Mouse (Mus musculus) testis, adult 2 months (tissue): ENCODE results near the gene Sox5. TPM values are rescaled to one million over a fixed set of nuclear protein-coding genes. Genes with fewer than 3 reads are reported as not detected.

Experiments used
- H3K27ac ChIP-seq: fragments of 200-500 bp; 2 replicates; pipeline ENCODE4 v1.5.1; 2012; ENCODE audit warnings: low read depth, low read length; ENCODE audit not compliant: control insufficient read depth, insufficient read depth
- H3K27me3 ChIP-seq: fragments of 200-500 bp; 2 replicates; pipeline ENCODE4 v1.6.1; 2012; ENCODE audit warnings: mild to moderate bottlenecking, low read length, moderate library complexity; ENCODE audit not compliant: control insufficient read depth, insufficient read depth
- H3K36me3 ChIP-seq: fragments of 200-500 bp; 2 replicates; pipeline ENCODE4 v1.6.1; 2012; ENCODE audit warnings: mild to moderate bottlenecking, low read length; ENCODE audit not compliant: control insufficient read depth, insufficient read depth
- H3K4me1 ChIP-seq: fragments of 200-500 bp; 2 replicates; pipeline ENCODE4 v1.6.1; 2012; ENCODE audit warnings: low read length; ENCODE audit not compliant: control insufficient read depth, insufficient read depth
- H3K4me3 ChIP-seq: fragments of 200-500 bp; 2 replicates; pipeline ENCODE4 v1.5.1; 2012; ENCODE audit warnings: low read depth, mild to moderate bottlenecking, low read length, moderate library complexity, mixed read lengths; ENCODE audit not compliant: control insufficient read depth
- CTCF ChIP-seq: fragments of 200-500 bp; IDR thresholded peaks from 2 replicates; pipeline ENCODE4 v1.5.1; 2012; ENCODE audit warnings: low read depth, mild to moderate bottlenecking, inconsistent platforms, low read length, moderate library complexity; ENCODE audit not compliant: control insufficient read depth, insufficient read depth, insufficient replicate concordance
- POLR2A ChIP-seq: fragments of 200-500 bp; IDR thresholded peaks from 2 replicates; pipeline ENCODE4 v1.6.1; 2012; ENCODE audit warnings: low read depth, mild to moderate bottlenecking, inconsistent platforms, low read length, moderate library complexity; ENCODE audit not compliant: control insufficient read depth
- polyA plus RNA-seq: library from polyadenylated mRNA; depleted of rRNA; stranded (reverse); fragments of >200 nt; gene quantifications from 2 replicates; pipeline ENCODE4 v1.2.3, GENCODE M21; 2012

Gene Sox5
- polyA plus RNA-seq, 1 experiment: 148 TPM

DNA sequence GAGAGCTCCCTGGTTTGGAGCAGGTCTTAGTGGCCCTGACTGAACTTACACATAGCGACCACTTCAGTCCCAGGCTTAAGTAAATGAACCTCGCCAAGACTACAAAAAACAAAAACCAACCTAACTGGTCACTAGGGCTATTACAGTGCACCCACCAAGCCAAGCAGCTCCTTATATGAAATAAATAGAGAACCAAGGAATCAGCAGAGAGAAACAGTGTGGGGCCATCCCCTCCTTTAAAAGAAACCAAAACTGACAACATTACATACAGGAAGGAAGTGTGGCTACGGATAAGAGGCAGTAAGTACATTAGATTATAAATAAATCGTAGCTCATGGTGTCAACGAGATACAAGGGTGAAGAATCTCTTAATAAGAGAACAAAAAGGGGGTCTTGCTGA lies 516.0 kb downstream of the Sox5 start:
- Histone ChIP-seq H3K4me3 (no peak overlapping the region), H3K4me1 (no peaks in the 10 kb centered on the region), H3K27me3 (no peaks in the 10 kb centered on the region), H3K36me3 (no peaks in the 10 kb centered on the region), H3K27ac (no peak overlapping the region)
- no peak for TF ChIP-seq CTCF
- TF ChIP-seq POLR2A: no peak

GRCm38 (mm10) chr6:144265004-144265403 lies 516.8 kb downstream of the Sox5 start:
- Histone ChIP-seq H3K36me3 (no peaks in the 10 kb centered on the region), H3K4me3 (no peak overlapping the region), H3K4me1 (no peaks in the 10 kb centered on the region), H3K27ac (no peak overlapping the region), H3K27me3 (no peaks in the 10 kb centered on the region)
- TF ChIP-seq CTCF: no peak
- no peak for TF ChIP-seq POLR2A

DNA sequence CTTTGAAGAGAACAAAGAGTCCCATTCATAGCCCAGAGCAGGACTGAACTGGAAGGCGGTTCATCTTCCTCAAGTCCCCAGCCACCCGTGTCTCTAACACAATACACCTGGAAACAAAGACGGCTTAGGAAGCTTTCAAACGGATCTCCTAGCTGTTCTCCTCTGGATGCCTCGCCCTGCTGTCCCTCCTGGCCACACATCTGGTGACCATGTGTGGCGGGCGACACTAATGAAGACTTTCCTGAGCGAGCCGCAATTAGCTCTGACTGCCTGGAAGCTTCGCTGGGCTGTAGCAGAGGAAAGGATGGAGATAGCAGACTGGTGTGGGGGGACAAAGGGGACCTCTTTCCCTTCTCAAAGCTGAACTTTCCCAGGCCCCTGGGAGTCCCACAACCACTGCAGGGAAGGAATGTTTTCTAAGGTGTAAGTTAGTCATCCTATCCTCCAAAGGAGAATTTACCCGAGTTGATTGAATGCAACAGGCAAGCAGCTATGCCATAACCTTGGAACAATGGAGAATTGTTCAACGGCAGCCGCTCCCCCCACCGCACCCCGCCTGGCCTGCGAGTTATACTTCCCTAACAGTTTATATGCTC lies 517.4 kb downstream of the Sox5 start:
- no peaks in the 10 kb centered on the region for H3K27me3 ChIP-seq
- H3K36me3 ChIP-seq: no peaks in the 10 kb centered on the region
- no peak overlapping the region for H3K27ac ChIP-seq
- no peaks in the 10 kb centered on the region for H3K4me1 ChIP-seq
- H3K4me3 ChIP-seq: no peak overlapping the region
- no peak for TF ChIP-seq CTCF
- no peak for TF ChIP-seq POLR2A

DNA sequence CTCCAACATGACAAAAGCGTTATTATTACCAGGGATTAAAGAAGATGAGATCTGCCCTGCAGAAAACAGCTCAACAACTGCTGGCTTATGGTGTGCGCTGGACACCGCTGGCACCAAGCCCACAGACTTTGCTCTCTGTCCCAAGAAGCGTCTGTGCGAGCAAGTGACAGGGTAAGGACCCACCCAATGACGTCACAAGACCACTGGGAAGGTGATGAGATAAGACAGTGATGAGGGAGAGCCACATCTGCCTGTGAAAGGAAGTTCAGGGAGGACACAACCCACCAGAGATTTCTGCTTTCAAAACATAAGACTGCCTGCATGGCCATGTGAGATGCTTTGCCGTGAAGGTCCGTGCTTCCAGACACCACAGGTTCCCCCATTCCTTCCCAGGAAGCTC lies 525.3 kb downstream of the Sox5 start:
- Histone ChIP-seq H3K36me3 (no peaks in the 10 kb centered on the region), H3K27me3 (no peaks in the 10 kb centered on the region), H3K4me3 (no peak overlapping the region), H3K27ac (no peak overlapping the region), H3K4me1 (no peaks in the 10 kb centered on the region)
- TF ChIP-seq CTCF (no peak), POLR2A (no peak)

- H3K27ac ChIP-seq: no peak overlapping the region
- no peaks in the 10 kb centered on the region for H3K4me1 ChIP-seq
- no peak overlapping the region for H3K4me3 ChIP-seq
- H3K27me3 ChIP-seq: no peaks in the 10 kb centered on the region
- no peaks in the 10 kb centered on the region for H3K36me3 ChIP-seq
- TF ChIP-seq POLR2A (no peak), CTCF (no peak)
Measured at GRCm38 (mm10) chr6:144252191-144252718, 529.5 kb downstream of the Sox5 start.

DNA sequence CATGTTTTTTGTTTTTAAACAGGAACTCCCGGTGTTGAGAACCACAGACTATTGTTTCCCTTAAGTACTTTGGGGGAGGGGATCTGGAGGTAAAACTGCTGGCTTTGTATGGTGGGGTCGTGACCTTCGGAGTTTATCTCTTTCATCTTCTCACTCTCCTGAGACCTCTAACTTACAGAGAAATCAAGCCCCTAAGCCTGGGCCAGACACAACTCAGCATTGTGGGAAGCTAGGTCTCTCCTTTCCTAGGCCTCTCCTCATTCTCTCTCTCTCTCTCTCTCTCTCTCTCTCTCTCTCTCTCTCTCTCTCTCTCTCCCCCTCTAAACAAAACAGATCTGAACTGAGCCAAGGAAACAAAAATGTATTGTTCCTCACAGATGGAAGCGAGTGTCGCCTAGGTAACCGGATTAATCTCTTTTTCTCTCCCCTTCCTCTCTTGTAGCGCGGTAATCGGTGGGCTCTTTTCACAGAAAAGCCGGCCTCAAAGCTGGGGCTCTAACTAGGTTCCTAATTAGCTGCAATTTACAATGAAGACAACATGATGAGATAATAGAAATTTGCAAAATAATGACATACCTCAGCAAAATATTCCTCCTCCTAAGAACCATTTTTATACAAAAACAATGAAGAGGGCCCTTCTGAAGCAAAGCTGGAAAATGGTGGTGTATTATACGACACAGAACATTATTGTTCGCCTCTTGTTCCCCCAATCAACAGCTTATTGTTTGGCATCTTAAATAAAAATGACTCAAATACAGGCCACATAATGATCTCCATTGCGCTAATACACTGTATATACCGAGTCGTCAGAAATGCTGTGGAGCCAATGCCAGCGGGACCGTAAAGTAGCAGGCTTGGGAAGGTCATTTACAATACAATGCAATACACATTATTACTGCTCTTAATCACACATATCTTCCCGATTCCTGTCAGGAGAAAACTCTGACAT lies 530.3 kb downstream of the Sox5 start:
- Histone ChIP-seq H3K4me3 (no peak overlapping the region), H3K4me1 (no peaks in the 10 kb centered on the region), H3K27me3 (no peaks in the 10 kb centered on the region), H3K36me3 (no peaks in the 10 kb centered on the region), H3K27ac (no peak overlapping the region)
- no peak for TF ChIP-seq CTCF
- TF ChIP-seq POLR2A: no peak

DNA sequence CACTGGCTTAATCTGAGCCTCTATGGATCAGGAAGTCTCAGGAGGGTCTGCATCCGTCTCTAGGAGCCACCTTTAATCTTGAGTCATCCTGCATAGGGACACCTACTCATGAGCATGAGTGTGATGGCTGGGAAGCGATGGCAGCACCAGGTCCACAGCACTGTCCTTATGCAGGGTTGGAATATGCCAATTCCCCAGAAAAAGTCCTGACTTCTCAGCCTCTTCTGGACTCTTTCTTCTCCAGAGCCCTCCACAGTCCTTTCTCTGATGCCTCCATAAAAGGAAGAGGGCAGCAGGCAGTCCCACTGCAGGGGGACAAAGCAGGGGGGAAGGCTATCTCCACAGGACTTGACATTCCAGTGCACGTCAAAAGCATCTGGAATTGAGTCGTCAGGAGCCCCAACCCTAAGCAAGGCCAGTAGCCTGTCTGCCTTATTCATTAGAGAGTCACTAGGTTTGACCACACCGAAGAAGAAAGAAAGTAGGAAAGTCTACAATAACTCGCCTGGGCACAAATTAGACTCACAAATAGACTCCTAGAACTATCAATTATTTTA lies 531.1 kb downstream of the Sox5 start:
- no peaks in the 10 kb centered on the region for H3K27me3 ChIP-seq
- H3K4me3 ChIP-seq: no peak overlapping the region
- H3K27ac ChIP-seq: no peak overlapping the region
- H3K4me1 ChIP-seq: no peaks in the 10 kb centered on the region
- no peaks in the 10 kb centered on the region for H3K36me3 ChIP-seq
- no peak for TF ChIP-seq CTCF
- TF ChIP-seq POLR2A: no peak
